Mouse (Mus musculus): ENCODE data around the gene Cenpb. TPM values are rescaled to one million over a fixed set of nuclear protein-coding genes. Genes with fewer than 3 reads are reported as not detected.

Cenpb gene
- total RNA-seq, 2 experiments from 2014 or later = 71.0 to 75.9 TPM

GRCm38 (mm10) chr2:131143007-131143780 is 36.7 kb downstream of the Cenpb start:
- DNase-seq = no peak
- intact Hi-C loops (cut with DNase I) = no loop called here

- DNase-seq = peak; percentile 87 to 91
- intact Hi-C loops (cut with DNase I) = loop anchor here (1.0 kb wide), 1 partner anchor 47 kb away; no protein-coding TSS in a partner anchor
These were observed 37.3 kb downstream of the Cenpb start for GRCm38 (mm10) chr2:131142592-131142991.

- intact Hi-C loops (cut with DNase I) = loop anchor here (1.0 to 2.0 kb wide), 2 partner anchors 8 to 17 kb away; partner anchors contain the start of gene Gm11037
These were observed 38.4 kb downstream of the Cenpb start for GRCm38 (mm10) chr2:131141336-131141986.

GRCm38 (mm10) chr2:131140533-131140905 is 39.3 kb downstream of the Cenpb start:
- intact Hi-C loops (cut with DNase I) = loop anchor here (2.0 kb wide), 1 partner anchor 16 kb away; no protein-coding TSS in a partner anchor

More at GRCm38 (mm10) chr2:131141336-131141986, 38.4 kb downstream of the Cenpb start:
- DNase-seq = no peak

GRCm38 (mm10) chr2:131139886-131140532 is 39.9 kb downstream of the Cenpb start:
- intact Hi-C loops (cut with DNase I) = loop anchor here (2.0 kb wide), 1 partner anchor 15 kb away; no protein-coding TSS in a partner anchor
- peak; percentile 63 to 67 for DNase-seq

More at GRCm38 (mm10) chr2:131140533-131140905, 39.3 kb downstream of the Cenpb start:
- no peak for DNase-seq

GRCm38 (mm10) chr2:131139287-131139686 is 40.6 kb downstream of the Cenpb start:
- DNase-seq = no peak
- intact Hi-C loops (cut with DNase I) = no loop called here

GRCm38 (mm10) chr2:131138760-131139159 is 41.1 kb downstream of the Cenpb start:
- intact Hi-C loops (cut with DNase I) = no loop called here
- no peak for DNase-seq

GRCm38 (mm10) chr2:131138296-131138695 is 41.6 kb downstream of the Cenpb start:
- intact Hi-C loops (cut with DNase I) = no loop called here
- DNase-seq = no peak

- peak; percentile 4 to 5 for DNase-seq
- intact Hi-C loops (cut with DNase I) = no loop called here
These were observed 44.2 kb downstream of the Cenpb start for GRCm38 (mm10) chr2:131135521-131136139.

GRCm38 (mm10) chr2:131134826-131135400 is 45.0 kb downstream of the Cenpb start:
- intact Hi-C loops (cut with DNase I) = no loop called here

GRCm38 (mm10) chr2:131134381-131134780 is 45.5 kb downstream of the Cenpb start:
- peak in 1 of 2 experiments; percentile 60 for DNase-seq

More at GRCm38 (mm10) chr2:131134826-131135400, 45.0 kb downstream of the Cenpb start:
- peak; percentile 12 for DNase-seq

GRCm38 (mm10) chr2:131132930-131133547 is 46.8 kb downstream of the Cenpb start, which contains the start of gene Gm11037:
Gene Gm11037 (plus strand): TSS chr2:131133497.
- intact Hi-C loops (cut with DNase I) = loop anchor here (1.0 kb wide), 1 partner anchor 8 kb away; no protein-coding TSS in a partner anchor
- DNase-seq = peak in 1 of 2 experiments; percentile 0

More at GRCm38 (mm10) chr2:131134381-131134780, 45.5 kb downstream of the Cenpb start:
- intact Hi-C loops (cut with DNase I) = no loop called here

GRCm38 (mm10) chr2:131132111-131132888 is 47.6 kb downstream of the Cenpb start:
- DNase-seq = peak in 1 of 2 experiments; percentile 1
- intact Hi-C loops (cut with DNase I) = no loop called here

- no peak for DNase-seq
- intact Hi-C loops (cut with DNase I) = no loop called here
These were observed 49.0 kb downstream of the Cenpb start for GRCm38 (mm10) chr2:131130849-131131248.

- intact Hi-C loops (cut with DNase I) = no loop called here
- DNase-seq = peak in 1 of 2 experiments; percentile 16
These were observed 50.0 kb downstream of the Cenpb start for GRCm38 (mm10) chr2:131129836-131130235.

- DNase-seq = peak in 1 of 2 experiments; percentile 1
- intact Hi-C loops (cut with DNase I) = no loop called here
These were observed 51.2 kb downstream of the Cenpb start for GRCm38 (mm10) chr2:131128636-131129157.

GRCm38 (mm10) chr2:131128211-131128610 is 51.7 kb downstream of the Cenpb start:
- DNase-seq = peak in 1 of 2 experiments; percentile 32

GRCm38 (mm10) chr2:131127161-131127730 is 52.6 kb downstream of the Cenpb start, which contains the start of gene Hspa12b:
Gene Hspa12b (plus strand): TSS chr2:131127280.
- DNase-seq = peak; percentile 78 to 80
- intact Hi-C loops (cut with DNase I) = no loop called here

More at GRCm38 (mm10) chr2:131128211-131128610, 51.7 kb downstream of the Cenpb start:
- intact Hi-C loops (cut with DNase I) = no loop called here

Measured in heart, postnatal 10 days (tissue).